Mouse (Mus musculus): ENCODE results near the gene Galnt4. TPM values are rescaled to one million over a fixed set of nuclear protein-coding genes. Genes with fewer than 3 reads are reported as not detected.

Galnt4 gene
- total and polyA plus RNA-seq, 2 experiments from 2014 or later: 3.2 to 3.7 TPM

DNA sequence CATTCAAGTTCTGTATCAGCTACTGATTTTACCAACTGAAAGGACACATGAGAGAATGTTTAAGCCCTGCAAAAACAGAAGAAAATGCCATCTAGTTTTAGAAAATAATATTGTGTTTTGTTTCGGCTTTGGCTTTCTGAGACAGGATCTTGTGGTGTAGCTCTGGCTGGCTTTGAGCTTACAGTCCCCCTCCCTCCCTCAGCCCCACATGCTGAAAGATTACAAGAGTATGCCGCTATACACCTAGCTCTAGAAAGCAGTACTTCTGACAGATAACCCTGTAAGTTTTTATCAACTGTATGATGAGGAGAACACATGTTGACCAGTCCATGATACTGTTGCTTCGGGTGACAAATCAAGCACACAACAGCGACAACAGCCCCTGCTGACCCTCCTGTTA is 11.5 kb downstream of the Galnt4 start:
- Histone ChIP-seq H3K4me2 (ENCODE audit: low read depth, low read length) (no peak overlapping the region), H3K4me1 (ENCODE audit: control insufficient read depth, insufficient read depth) (0 out of 2 replicates have a peak, but pooled peaks cover 11% of the 10 kb centered on the region), H3K27me3 (ENCODE audit: control insufficient read depth, insufficient read depth, low read length) (no peaks in the 10 kb centered on the region), H3K9me3 (replicated peaks; ENCODE audit: control insufficient read depth, low read length) (no peaks in the 10 kb centered on the region), H3K9ac (replicated peaks; ENCODE audit: low read depth, low read length) (no peak overlapping the region), H3K27ac (ENCODE audit: low read depth) (no peak overlapping the region), H3K36me3 (replicated peaks; ENCODE audit: control insufficient read depth, insufficient read depth, low read length) (no peaks in the 10 kb centered on the region), H3K4me3 (ENCODE audit: low read depth, low read length) (no peak overlapping the region)
- ATAC-seq (ENCODE audit: insufficient read depth, low read depth): no peak
- WGBS: 64% methylated on average over 4 of the region's 4 CpGs
- no peak for DNase-seq (ENCODE audit: low spot score)
- TF ChIP-seq EP300 (IDR thresholded peaks at IDR 0.05; ENCODE audit: low read depth) (no peak), CTCF (IDR thresholded peaks at IDR 0.05; ENCODE audit: low read depth) (no peak)

DNA sequence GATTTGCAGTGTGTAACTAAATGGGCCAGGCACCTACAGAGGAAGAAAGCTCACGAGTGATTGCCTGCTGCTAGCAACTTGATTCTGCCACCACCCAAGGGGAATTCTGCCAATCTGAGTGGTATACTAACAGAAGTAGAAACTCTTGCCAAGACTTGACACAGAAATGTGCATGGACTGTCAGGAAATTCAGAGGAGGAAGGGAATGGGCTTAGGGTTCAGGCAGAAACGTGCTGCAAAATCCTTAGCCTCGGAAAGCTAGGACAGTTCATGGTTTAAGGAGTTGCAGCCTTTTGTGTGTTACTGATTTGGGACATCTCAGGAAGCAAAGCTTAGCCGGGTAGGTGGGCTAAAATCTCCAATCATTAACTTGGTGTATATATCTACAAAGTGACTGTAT is 18.3 kb downstream of the Galnt4 start, which contains the start of gene Phxr2:
Gene Phxr2, minus strand, starts transcription at position 101 of the 400 bp plus-strand sequence.
- WGBS: 83% methylated on average over 4 of the region's 4 CpGs
- Histone ChIP-seq H3K4me2 (ENCODE audit: low read depth, low read length) (no peak within 1 kb of the TSS), H3K9ac (replicated peaks; ENCODE audit: low read depth, low read length) (no peak within 1 kb of the TSS), H3K4me3 (ENCODE audit: low read depth, low read length) (no peak within 1 kb of the TSS), H3K27ac (ENCODE audit: low read depth) (peak within 1 kb of the TSS; percentile 35; the same call in 1 of the 2 replicates), H3K27me3 (ENCODE audit: control insufficient read depth, insufficient read depth, low read length) (no peaks in the 10 kb centered on the region), H3K4me1 (ENCODE audit: control insufficient read depth, insufficient read depth) (no peaks in the 10 kb centered on the region; the same call in 1 of the 2 replicates), H3K9me3 (replicated peaks; ENCODE audit: control insufficient read depth, low read length) (no peaks in the 10 kb centered on the region), H3K36me3 (replicated peaks; ENCODE audit: control insufficient read depth, insufficient read depth, low read length) (0 out of 2 replicates have a peak, but pooled peaks cover 4% of the 10 kb centered on the region)
- DNase-seq (ENCODE audit: low spot score) (no peak), ATAC-seq (ENCODE audit: insufficient read depth, low read depth) (no peak)
- TF ChIP-seq EP300 (IDR thresholded peaks at IDR 0.05; ENCODE audit: low read depth) (no peak), CTCF (IDR thresholded peaks at IDR 0.05; ENCODE audit: low read depth) (no peak)

DNA sequence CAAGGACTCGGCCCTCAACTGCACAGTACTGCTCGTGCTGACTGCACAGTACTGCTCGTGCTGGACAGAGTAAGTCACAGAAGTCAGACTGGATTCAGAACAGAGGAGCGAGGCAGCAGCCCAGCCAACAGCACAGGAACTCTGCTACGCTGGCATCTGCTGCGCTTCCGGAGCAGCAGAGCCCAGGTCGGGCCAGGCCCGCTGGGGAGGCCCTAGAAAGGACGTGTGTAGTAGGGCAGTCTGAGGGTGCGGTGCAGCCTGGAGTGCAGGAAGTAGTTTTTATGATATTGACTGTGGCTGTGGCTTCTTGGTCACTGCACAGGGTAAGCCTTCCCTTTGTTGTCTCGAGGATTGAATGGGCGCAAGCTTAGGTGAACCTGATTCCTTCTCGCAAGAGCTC is 19.0 kb downstream of the Galnt4 start:
- WGBS: 84% methylated on average over 14 of the region's 14 CpGs
- H3K9me3 ChIP-seq (replicated peaks; ENCODE audit: control insufficient read depth, low read length): no peaks in the 10 kb centered on the region
- H3K4me2 ChIP-seq (ENCODE audit: low read depth, low read length): no peak overlapping the region
- H3K4me3 ChIP-seq (ENCODE audit: low read depth, low read length): no peak overlapping the region
- peak overlapping the region; percentile 35; the same call in 1 of the 2 replicates for H3K27ac ChIP-seq (ENCODE audit: low read depth)
- ATAC-seq (ENCODE audit: insufficient read depth, low read depth): no peak
- H3K27me3 ChIP-seq (ENCODE audit: control insufficient read depth, insufficient read depth, low read length): no peaks in the 10 kb centered on the region
- 0 out of 2 replicates have a peak, but pooled peaks cover 4% of the 10 kb centered on the region for H3K36me3 ChIP-seq (replicated peaks; ENCODE audit: control insufficient read depth, insufficient read depth, low read length)
- H3K9ac ChIP-seq (replicated peaks; ENCODE audit: low read depth, low read length): no peak overlapping the region
- no peaks in the 10 kb centered on the region; the same call in 1 of the 2 replicates for H3K4me1 ChIP-seq (ENCODE audit: control insufficient read depth, insufficient read depth)
- no peak for TF ChIP-seq EP300 (IDR thresholded peaks at IDR 0.05; ENCODE audit: low read depth)
- TF ChIP-seq CTCF (IDR thresholded peaks at IDR 0.05; ENCODE audit: low read depth): no peak
- DNase-seq (ENCODE audit: low spot score): no peak

DNA sequence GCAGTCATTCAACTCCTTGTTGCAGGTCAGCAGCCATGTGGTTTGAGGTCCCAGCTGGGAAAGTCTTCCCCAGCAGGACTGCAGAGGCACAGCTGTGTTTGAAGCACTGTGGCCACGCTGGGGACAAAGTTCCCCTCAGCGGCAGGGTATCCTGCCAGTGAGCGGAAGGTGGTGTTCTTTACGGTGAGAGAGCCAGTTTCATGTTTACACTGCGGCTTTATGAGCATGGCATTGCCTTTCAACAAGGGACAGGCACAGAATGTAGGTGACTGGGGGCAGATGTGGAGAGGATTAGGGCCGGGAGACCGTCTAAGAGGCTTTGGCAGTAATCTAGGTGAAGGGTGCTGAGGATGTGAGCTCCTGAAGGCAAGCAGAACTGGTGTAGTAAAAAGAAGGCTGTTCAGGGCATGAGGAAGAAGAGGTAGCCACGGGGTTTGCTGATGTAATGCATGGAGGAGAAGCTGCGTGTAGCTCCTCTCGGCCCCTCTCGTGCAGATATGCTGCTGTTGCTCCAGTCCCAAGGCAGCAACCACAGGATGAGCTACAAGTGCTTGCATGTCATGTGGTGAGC is 19.8 kb downstream of the Galnt4 start:
- ATAC-seq (ENCODE audit: insufficient read depth, low read depth): no peak
- WGBS: 78% methylated on average over 11 of the region's 11 CpGs

DNA sequence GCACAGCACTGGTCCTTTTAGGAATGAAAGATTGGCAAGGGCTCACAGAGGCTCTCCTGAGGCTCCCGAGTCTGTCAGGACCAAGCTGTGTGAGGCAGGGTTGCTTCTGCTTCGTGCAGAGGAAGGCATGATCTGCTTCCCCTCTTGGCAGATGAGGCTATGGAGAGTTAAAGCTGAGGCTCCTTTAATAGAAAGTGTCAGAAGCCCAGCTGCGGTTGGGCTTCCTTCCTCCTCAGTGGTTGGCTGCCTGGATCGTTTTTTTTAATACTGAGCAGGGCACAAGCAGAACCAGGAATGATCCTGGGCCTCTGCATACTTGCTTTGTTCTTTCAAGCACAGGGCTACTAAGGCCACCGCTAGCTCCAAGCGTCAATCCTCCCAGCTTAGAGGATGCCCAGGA is 22.7 kb downstream of the Galnt4 start:
- no peak overlapping the region; the same call in 1 of the 2 replicates for H3K27ac ChIP-seq (ENCODE audit: low read depth)
- H3K36me3 ChIP-seq (replicated peaks; ENCODE audit: control insufficient read depth, insufficient read depth, low read length): peaks cover 15% of the 10 kb centered on the region; the same call in 1 of the 2 replicates
- H3K9ac ChIP-seq (replicated peaks; ENCODE audit: low read depth, low read length): no peak overlapping the region
- H3K4me1 ChIP-seq (ENCODE audit: control insufficient read depth, insufficient read depth): no peaks in the 10 kb centered on the region; the same call in 1 of the 2 replicates
- H3K27me3 ChIP-seq (ENCODE audit: control insufficient read depth, insufficient read depth, low read length): no peaks in the 10 kb centered on the region
- H3K9me3 ChIP-seq (replicated peaks; ENCODE audit: control insufficient read depth, low read length): no peaks in the 10 kb centered on the region
- TF ChIP-seq EP300 (IDR thresholded peaks at IDR 0.05; ENCODE audit: low read depth) (no peak), CTCF (IDR thresholded peaks at IDR 0.05; ENCODE audit: low read depth) (no peak)
- ATAC-seq (ENCODE audit: insufficient read depth, low read depth): no peak
- no peak overlapping the region for H3K4me3 ChIP-seq (ENCODE audit: low read depth, low read length)
- peak overlapping the region; percentile 16; the same call in 1 of the 2 replicates for H3K4me2 ChIP-seq (ENCODE audit: low read depth, low read length)
- peak; percentile 21 for DNase-seq (ENCODE audit: low spot score)
- 20% methylated on average over 6 of the region's 6 CpGs for WGBS

More for the DNA sequence above, 19.8 kb downstream of the Galnt4 start:
- no peak overlapping the region for H3K4me3 ChIP-seq (ENCODE audit: low read depth, low read length)
- no peak for TF ChIP-seq CTCF (IDR thresholded peaks at IDR 0.05; ENCODE audit: low read depth)
- TF ChIP-seq EP300 (IDR thresholded peaks at IDR 0.05; ENCODE audit: low read depth): no peak
- no peaks in the 10 kb centered on the region for H3K9me3 ChIP-seq (replicated peaks; ENCODE audit: control insufficient read depth, low read length)
- no peak for DNase-seq (ENCODE audit: low spot score)
- peak overlapping the region; percentile 35; the same call in 1 of the 2 replicates for H3K27ac ChIP-seq (ENCODE audit: low read depth)
- H3K27me3 ChIP-seq (ENCODE audit: control insufficient read depth, insufficient read depth, low read length): no peaks in the 10 kb centered on the region
- no peaks in the 10 kb centered on the region; the same call in 1 of the 2 replicates for H3K4me1 ChIP-seq (ENCODE audit: control insufficient read depth, insufficient read depth)
- H3K4me2 ChIP-seq (ENCODE audit: low read depth, low read length): no peak overlapping the region
- no peak overlapping the region for H3K9ac ChIP-seq (replicated peaks; ENCODE audit: low read depth, low read length)
- 0 out of 2 replicates have a peak, but pooled peaks cover 4% of the 10 kb centered on the region for H3K36me3 ChIP-seq (replicated peaks; ENCODE audit: control insufficient read depth, insufficient read depth, low read length)
